Mouse (Mus musculus): ENCODE results near the gene Il20.

Gene Il20

GRCm38 (mm10) chr1:130911401-130912010 is at the start of gene Il20:
Gene Il20 (minus strand): TSS chr1:130911451.
- DNase-seq (ENCODE audit: low read depth, low spot score): no peak

GRCm38 (mm10) chr1:130946920-130947319 is 35.7 kb upstream of the Il20 start:
- DNase-seq (ENCODE audit: low read depth, low spot score): no peak

DNA sequence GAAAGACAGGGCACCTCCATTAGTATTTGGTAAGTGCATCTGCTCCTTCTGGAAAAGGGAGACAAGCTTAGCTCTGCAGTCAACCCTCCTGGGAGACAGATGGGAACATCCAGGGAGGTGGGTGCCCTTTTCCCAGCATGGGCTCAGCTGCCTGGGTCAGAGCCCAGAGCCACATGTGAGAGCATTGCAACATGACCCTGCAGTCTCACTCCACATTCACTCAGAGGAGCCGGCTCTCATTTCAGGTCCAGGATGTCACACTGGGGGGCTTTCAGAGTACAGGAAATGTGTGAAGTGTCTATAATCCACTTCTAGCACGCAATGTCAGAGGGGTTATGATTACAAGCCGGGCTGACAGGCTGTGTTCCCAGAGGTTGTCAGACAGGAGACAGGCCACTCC is 30.6 kb upstream of the Il20 start:
- DNase-seq (ENCODE audit: low read depth, low spot score): no peak

GRCm38 (mm10) chr1:130940065-130940687 is 28.9 kb upstream of the Il20 start, which contains the start of gene Il19:
Gene Il19 (minus strand): TSS chr1:130940115.
- DNase-seq (ENCODE audit: low read depth, low spot score): no peak

- no peak for DNase-seq (ENCODE audit: low read depth, low spot score)
Measured at GRCm38 (mm10) chr1:130938192-130938591, 26.9 kb upstream of the Il20 start.

GRCm38 (mm10) chr1:130937170-130937569 is 25.9 kb upstream of the Il20 start:
- no peak for DNase-seq (ENCODE audit: low read depth, low spot score)

GRCm38 (mm10) chr1:130936351-130936750 is 25.1 kb upstream of the Il20 start:
- DNase-seq (ENCODE audit: low read depth, low spot score): no peak

- DNase-seq (ENCODE audit: low read depth, low spot score): no peak
Measured at GRCm38 (mm10) chr1:130926484-130926883, 15.2 kb upstream of the Il20 start.

DNA sequence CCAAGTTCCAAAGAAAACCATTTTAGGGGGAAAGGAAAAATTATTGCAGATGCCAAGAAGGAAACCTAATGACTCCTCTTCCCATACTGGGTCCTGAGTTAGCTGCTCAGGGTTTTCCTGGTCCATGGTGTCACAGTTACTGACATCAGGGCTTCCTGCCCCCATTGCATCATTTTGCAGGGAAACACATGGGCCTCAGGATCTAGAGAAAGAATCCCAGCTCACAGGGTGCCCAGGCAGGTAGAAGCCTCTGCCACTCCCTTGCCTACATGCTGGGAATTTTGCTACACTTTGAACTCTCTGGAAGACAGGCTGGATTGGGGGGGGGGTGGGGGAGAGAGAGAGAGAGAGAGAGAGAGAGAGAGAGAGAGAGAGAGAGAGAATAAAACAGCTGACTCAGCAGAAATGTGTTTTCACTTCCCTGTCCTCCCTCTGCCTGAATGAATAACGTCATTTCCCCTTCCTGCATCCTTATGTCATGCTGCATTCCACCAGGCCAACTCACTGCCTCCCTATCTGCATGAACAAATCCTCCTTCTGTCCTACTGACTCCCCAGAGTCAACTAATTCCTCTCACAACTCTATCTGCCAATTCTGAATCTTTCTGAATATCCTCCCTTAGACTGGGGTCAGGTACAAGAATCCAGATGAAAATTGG is 7.2 kb upstream of the Il20 start:
- DNase-seq (ENCODE audit: low read depth, low spot score): peak; percentile 62

GRCm38 (mm10) chr1:130902505-130902904 is 8.7 kb downstream of the Il20 start:
- peak; percentile 39 for DNase-seq (ENCODE audit: low read depth, low spot score)

DNA sequence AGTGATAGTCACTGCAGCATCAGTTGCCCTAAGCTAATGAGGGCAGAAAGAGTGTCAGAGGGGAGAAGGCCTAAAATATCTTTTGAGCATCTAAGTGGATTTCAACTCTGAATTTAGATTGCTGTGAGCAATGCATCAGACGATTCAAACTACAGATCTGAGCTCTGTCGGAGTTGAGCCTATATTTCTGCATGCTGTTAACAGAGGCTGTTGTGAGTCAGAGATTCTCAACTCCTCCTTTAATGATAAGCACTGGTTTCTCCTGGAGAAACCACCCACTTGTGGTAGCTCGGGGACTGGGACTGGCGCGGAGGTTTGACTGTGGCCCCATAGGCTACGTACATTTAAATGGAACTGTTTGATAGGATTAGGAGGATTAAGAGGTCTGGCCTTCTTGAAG is 16.8 kb downstream of the Il20 start:
- no peak for DNase-seq (ENCODE audit: low read depth, low spot score)

GRCm38 (mm10) chr1:130893329-130894040 is 17.8 kb downstream of the Il20 start:
- no peak for DNase-seq (ENCODE audit: low read depth, low spot score)

- DNase-seq (ENCODE audit: low read depth, low spot score): peak; percentile 71
Measured at GRCm38 (mm10) chr1:130892446-130892845, 18.8 kb downstream of the Il20 start.

DNA sequence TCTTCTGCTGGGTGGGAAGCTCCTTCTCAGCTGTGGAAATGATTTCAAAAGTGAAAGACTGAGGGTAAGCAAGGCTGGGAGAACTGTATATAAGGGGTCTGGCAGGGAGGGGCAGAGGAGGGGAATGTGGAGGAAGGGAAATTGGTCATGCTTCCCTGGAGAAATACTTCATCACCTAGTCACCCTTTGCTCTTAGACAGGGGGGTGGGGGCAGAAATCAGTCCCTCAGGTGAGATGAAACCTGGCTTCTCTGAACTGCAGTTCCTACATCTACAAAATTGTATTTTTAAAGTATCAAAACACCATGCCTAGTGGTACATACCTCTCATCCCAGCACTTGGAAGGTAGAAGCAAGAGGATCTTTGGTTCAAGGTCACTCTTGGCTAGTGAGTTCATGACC is 23.9 kb downstream of the Il20 start, which contains the start of gene Il24:
Il24 (minus strand) TSS at position 101 of the 400 bp plus-strand sequence.
- no peak for DNase-seq (ENCODE audit: low read depth, low spot score)

DNA sequence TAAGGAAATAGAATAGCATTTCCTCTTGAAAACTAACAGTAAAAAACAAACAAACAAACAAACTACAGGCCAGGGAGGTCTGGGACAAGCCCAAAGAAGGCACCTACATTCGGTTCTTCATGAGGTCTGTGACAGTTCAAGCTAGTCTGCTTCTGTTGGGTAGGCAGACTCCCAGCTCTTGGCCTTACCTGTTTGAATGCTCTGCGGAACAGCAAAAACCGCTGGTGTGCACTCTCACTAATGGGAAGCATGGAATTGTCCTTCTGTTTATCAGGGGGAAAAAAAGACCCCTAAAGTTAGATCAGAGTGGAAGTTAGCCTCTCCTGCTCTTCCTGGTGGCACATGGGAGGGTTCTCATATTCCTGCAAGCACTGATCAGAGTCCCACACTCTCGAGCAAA is 28.1 kb downstream of the Il20 start:
- DNase-seq (ENCODE audit: low read depth, low spot score): no peak

DNA sequence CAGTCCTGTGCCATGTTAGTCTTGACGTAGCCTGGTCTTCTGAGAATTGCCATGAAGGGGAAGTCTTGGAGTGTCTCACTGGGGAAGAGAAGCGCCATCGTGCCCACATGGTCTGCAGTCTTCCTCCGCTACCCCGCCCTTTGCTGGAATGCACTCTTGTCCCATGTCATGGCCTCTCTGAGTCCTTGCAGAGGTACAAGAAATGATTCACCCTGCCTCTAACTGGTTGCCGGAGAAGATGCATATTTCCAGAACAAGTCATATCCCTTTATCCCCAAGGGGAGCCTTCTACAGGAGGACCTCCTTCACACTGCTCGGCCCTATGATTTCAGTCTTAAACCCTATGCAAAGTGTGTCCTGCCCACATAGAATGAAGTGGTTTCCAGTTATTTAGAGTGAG is 31.3 kb downstream of the Il20 start:
- peak; percentile 45 for DNase-seq (ENCODE audit: low read depth, low spot score)

DNA sequence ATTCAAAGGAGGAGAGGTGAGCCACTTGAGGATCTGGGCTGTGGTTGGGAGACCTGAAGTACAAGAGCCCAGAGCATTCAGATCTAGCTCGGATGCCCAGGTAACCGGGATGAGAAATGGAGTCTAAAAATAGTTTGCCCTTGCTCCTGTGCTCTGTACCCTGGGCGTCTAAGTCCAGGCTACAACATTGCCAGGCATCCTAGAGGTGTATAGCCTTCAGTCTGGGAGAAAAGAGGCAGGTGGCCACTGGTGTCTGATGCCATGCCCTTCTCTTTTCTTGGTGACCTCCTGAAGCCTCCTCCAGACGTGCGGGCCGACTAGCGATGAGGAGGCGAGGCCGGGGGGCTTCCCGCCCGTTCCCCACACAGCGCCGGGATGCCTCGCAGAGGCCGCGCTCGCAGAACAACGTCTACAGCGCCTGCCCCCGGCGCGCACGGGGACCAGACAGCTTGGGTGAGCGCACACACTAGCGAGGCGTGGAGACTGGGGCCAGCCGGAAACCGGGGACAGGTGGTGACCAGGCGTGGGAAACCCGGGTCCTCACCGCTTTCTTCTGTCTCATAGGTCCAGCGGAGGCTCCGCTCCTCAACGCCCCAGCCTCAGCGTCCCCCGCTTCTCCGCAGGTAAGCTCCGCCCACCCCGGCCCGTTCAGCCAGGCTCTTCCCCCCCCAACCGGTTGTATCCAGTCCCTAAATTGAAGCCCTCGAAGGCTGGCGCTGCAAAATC is 33.2 kb downstream of the Il20 start:
- DNase-seq (ENCODE audit: low read depth, low spot score): no peak

DNA sequence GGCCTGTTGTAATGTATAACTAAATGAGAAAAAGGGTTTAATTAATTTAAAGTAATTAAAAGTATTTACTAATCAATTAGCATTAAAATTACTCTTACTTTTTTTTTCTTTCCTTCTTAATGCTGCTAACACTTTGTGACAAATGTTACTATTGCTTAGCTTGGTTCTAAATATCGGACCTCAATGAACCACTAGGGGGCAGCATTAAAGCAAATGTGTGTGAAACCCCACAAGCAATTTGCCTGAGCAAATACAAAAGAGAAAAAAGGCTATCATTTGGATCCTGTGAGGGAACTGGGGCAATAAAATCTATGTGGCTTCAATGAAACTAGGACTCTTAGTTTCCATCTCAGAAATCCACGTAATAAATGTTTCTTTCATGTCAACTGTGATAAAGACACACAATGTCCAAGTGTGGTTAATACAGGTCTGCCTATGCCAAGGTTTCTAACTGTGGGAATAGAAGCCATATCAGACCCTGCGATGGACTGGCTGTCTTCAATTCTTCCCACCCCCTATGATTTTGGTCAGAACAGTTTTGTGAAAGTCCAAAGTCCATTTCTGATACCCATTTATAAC is 34.2 kb downstream of the Il20 start:
- peak; percentile 82 for DNase-seq (ENCODE audit: low read depth, low spot score)

DNA sequence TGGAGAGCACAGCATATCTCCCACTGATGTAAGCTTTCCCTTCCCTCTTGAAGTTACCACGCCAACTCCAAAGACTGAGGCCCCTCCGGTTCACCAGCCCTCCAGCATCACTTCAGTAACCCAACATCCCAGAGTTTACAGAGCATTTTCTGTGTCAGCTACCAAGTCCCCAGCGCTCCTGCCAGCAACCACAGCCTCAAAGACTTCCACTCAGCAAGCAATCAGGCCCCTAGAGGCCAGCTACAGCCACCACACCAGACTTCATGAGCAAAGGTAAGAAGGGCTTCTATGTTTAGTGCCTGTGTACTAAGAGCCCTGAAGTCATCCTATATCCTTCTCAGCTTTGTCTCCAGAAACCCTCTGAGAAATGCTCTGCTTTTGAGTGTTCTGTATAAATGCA is 35.3 kb downstream of the Il20 start:
- peak; percentile 32 for DNase-seq (ENCODE audit: low read depth, low spot score)

- DNase-seq (ENCODE audit: low read depth, low spot score): peak; percentile 80
Measured at GRCm38 (mm10) chr1:130875139-130875538, 36.1 kb downstream of the Il20 start.

DNA sequence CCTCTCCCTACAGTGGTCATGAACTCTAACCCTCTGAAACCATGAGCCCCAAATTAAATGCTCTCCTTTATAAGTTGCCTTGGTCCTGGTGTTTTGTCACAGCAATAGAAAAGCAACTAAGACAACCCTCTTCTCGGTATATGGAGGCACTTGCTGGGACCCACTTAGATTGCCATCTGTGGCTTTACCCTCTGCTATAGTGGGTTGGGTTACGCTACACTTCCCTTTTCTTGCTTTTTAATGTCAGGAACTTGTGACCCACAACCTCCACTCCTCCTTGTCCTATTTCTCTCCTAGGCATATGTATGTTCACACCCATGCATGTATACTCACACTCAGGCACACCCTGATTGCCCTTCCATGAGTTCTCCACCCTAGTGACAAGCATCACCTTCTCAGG is 38.3 kb downstream of the Il20 start:
- no peak for DNase-seq (ENCODE audit: low read depth, low spot score)

Measured in 3T3-L1 (cell line).